Mouse (Mus musculus) liver, embryonic 14.5 days (tissue): ENCODE data around the gene Rbfox1.

Experiments
- CTCF ChIP-seq: IDR thresholded peaks from 2 replicates; pipeline ENCODE4 v1.5.1; 2016; ENCODE audit warnings: antibody characterized with exemption, low read depth, control low read depth
- EP300 ChIP-seq: IDR thresholded peaks from 2 replicates; pipeline ENCODE4 v1.6.1; 2016; ENCODE audit warnings: antibody characterized with exemption, low read depth

DNA sequence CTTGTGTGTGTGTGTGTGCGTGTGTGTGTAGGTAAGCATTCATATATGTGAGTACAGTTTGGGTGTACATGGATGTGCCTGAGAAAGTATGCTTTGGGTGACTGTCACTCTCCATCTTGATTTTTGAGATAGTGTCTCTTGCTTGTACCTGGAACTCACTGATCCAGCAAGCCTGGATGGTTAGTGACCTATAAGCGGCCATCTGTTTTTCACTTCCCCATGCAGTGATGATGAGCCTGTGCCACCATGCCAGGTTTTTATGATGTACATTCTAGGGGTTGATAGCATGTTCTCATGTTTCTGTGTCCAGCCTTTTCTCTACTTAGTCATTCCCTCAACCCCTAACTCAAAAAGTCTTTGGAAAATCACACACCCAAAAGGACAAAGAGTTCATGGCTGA lies 976.5 kb downstream of the Rbfox1 start:
- TF ChIP-seq CTCF (no peak), EP300 (no peak)
